Mouse (Mus musculus): ENCODE results near the gene Tmem102. TPM values are rescaled to one million over a fixed set of nuclear protein-coding genes. Genes with fewer than 3 reads are reported as not detected.

Gene Tmem102
- polyA plus RNA-seq, 1 experiment = 0.32 TPM

- TF ChIP-seq CEBPB (IDR thresholded peaks at IDR 0.05; ENCODE audit: low read depth) (no peak), CTCF (IDR thresholded peaks at IDR 0.05; ENCODE audit: control insufficient read depth, insufficient read depth, insufficient read length) (no peak), USF1 (IDR thresholded peaks at IDR 0.05; ENCODE audit: low read depth) (no peak), FOSL1 (IDR thresholded peaks at IDR 0.05; ENCODE audit: insufficient read depth, low read length, poor library complexity, severe bottlenecking) (no peak), MYOD1 (IDR thresholded peaks at IDR 0.05; ENCODE audit: control insufficient read depth, insufficient read length, low read depth) (no peak), MYOG (IDR thresholded peaks at IDR 0.05; ENCODE audit: control insufficient read depth, extremely low read depth, insufficient read length) (no peak), MAX (IDR thresholded peaks at IDR 0.05) (no peak)
- Histone ChIP-seq H3K36me3 (ENCODE audit: control insufficient read depth, insufficient read depth) (peaks cover 5% of the 10 kb centered on the region), H3K79me3 (ENCODE audit: low read depth) (no peaks in the 10 kb centered on the region), H3K79me2 (ENCODE audit: control insufficient read depth, insufficient read depth) (no peaks in the 10 kb centered on the region), H3K4me3 (ENCODE audit: insufficient read depth, poor library complexity, severe bottlenecking) (no peak overlapping the region), H3K27me3 (ENCODE audit: control insufficient read depth, insufficient read depth, insufficient read length) (no peaks in the 10 kb centered on the region), H3ac (ENCODE audit: control insufficient read depth, insufficient read length, low read depth) (no peak overlapping the region)
These were observed 27.7 kb downstream of the Tmem102 start for GRCm38 (mm10) chr11:69777504-69778257.

DNA sequence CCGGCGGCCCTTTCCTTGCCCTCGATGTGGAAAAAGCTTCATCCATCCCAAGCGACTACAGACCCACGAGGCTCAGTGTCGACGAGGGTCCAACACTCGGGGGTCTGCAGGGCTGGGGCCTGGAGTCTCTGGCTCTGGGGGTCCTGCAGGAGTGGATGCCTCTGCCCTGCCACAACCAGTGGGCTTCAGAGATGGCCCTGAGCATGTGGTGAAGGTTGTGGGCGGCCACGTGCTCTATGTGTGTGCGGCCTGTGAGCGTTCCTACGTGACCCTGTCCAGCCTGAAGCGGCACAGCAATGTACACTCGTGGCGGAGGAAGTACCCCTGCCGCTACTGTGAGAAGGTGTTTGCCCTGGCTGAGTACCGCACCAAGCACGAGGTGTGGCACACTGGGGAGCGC, 28.9 kb downstream of the Tmem102 start:
- no peak for TF ChIP-seq MYOD1 (IDR thresholded peaks at IDR 0.05; ENCODE audit: control insufficient read depth, insufficient read length, low read depth)
- TF ChIP-seq MYOG (IDR thresholded peaks at IDR 0.05; ENCODE audit: control insufficient read depth, extremely low read depth, insufficient read length) = no peak
- TF ChIP-seq MAX (IDR thresholded peaks at IDR 0.05) = no peak
- TF ChIP-seq CEBPB (IDR thresholded peaks at IDR 0.05; ENCODE audit: low read depth) = no peak
- no peak for TF ChIP-seq FOSL1 (IDR thresholded peaks at IDR 0.05; ENCODE audit: insufficient read depth, low read length, poor library complexity, severe bottlenecking)
- TF ChIP-seq USF1 (IDR thresholded peaks at IDR 0.05; ENCODE audit: low read depth) = no peak
- no peak for TF ChIP-seq CTCF (IDR thresholded peaks at IDR 0.05; ENCODE audit: control insufficient read depth, insufficient read depth, insufficient read length)
- Histone ChIP-seq H3K36me3 (ENCODE audit: control insufficient read depth, insufficient read depth) (no peaks in the 10 kb centered on the region), H3K27me3 (ENCODE audit: control insufficient read depth, insufficient read depth, insufficient read length) (no peaks in the 10 kb centered on the region)

GRCm38 (mm10) chr11:69775716-69776115, 29.7 kb downstream of the Tmem102 start:
- no peaks in the 10 kb centered on the region for H3K27me3 ChIP-seq (ENCODE audit: control insufficient read depth, insufficient read depth, insufficient read length)
- H3ac ChIP-seq (ENCODE audit: control insufficient read depth, insufficient read length, low read depth) = no peak overlapping the region
- TF ChIP-seq MYOD1 (IDR thresholded peaks at IDR 0.05; ENCODE audit: control insufficient read depth, insufficient read length, low read depth) = no peak
- no peak for TF ChIP-seq MAX (IDR thresholded peaks at IDR 0.05)
- no peak for TF ChIP-seq CEBPB (IDR thresholded peaks at IDR 0.05; ENCODE audit: low read depth)
- no peak for TF ChIP-seq USF1 (IDR thresholded peaks at IDR 0.05; ENCODE audit: low read depth)
- no peak for TF ChIP-seq CTCF (IDR thresholded peaks at IDR 0.05; ENCODE audit: control insufficient read depth, insufficient read depth, insufficient read length)
- TF ChIP-seq FOSL1 (IDR thresholded peaks at IDR 0.05; ENCODE audit: insufficient read depth, low read length, poor library complexity, severe bottlenecking) = no peak
- TF ChIP-seq MYOG (IDR thresholded peaks at IDR 0.05; ENCODE audit: control insufficient read depth, extremely low read depth, insufficient read length) = no peak
- no peaks in the 10 kb centered on the region for H3K36me3 ChIP-seq (ENCODE audit: control insufficient read depth, insufficient read depth)
- no peaks in the 10 kb centered on the region for H3K79me3 ChIP-seq (ENCODE audit: low read depth)
- H3K4me3 ChIP-seq (ENCODE audit: insufficient read depth, poor library complexity, severe bottlenecking) = no peak overlapping the region
- no peaks in the 10 kb centered on the region for H3K79me2 ChIP-seq (ENCODE audit: control insufficient read depth, insufficient read depth)

More for the DNA sequence above, 28.9 kb downstream of the Tmem102 start:
- Histone ChIP-seq H3ac (ENCODE audit: control insufficient read depth, insufficient read length, low read depth) (no peak overlapping the region), H3K4me3 (ENCODE audit: insufficient read depth, poor library complexity, severe bottlenecking) (no peak overlapping the region), H3K79me2 (ENCODE audit: control insufficient read depth, insufficient read depth) (no peaks in the 10 kb centered on the region), H3K79me3 (ENCODE audit: low read depth) (no peaks in the 10 kb centered on the region)

DNA sequence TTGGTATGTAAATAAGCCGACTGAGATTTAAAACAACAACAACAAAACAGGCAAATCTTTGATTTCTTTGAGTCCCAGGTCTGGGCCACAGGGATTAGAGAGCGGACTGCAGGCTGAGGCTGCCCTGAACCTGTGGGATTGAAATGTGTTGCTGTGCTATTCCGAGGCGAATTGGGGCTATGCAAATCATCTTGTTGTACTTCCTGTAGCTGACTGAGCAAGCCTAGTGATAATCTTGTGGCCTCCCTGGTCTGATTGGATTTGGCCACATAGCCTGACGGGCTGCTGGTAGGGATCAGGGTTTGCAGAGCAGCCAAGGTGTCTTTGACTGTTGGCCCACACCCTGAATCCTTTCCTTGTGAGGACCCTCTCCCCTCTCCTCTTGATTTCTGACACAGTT, 30.5 kb downstream of the Tmem102 start:
- no peaks in the 10 kb centered on the region for H3K36me3 ChIP-seq (ENCODE audit: control insufficient read depth, insufficient read depth)
- no peaks in the 10 kb centered on the region for H3K79me2 ChIP-seq (ENCODE audit: control insufficient read depth, insufficient read depth)
- H3ac ChIP-seq (ENCODE audit: control insufficient read depth, insufficient read length, low read depth) = no peak overlapping the region
- no peaks in the 10 kb centered on the region for H3K27me3 ChIP-seq (ENCODE audit: control insufficient read depth, insufficient read depth, insufficient read length)
- H3K4me3 ChIP-seq (ENCODE audit: insufficient read depth, poor library complexity, severe bottlenecking) = no peak overlapping the region
- TF ChIP-seq CTCF (IDR thresholded peaks at IDR 0.05; ENCODE audit: control insufficient read depth, insufficient read depth, insufficient read length) = no peak
- no peak for TF ChIP-seq CEBPB (IDR thresholded peaks at IDR 0.05; ENCODE audit: low read depth)
- no peak for TF ChIP-seq MYOG (IDR thresholded peaks at IDR 0.05; ENCODE audit: control insufficient read depth, extremely low read depth, insufficient read length)
- no peak for TF ChIP-seq MAX (IDR thresholded peaks at IDR 0.05)
- no peak for TF ChIP-seq FOSL1 (IDR thresholded peaks at IDR 0.05; ENCODE audit: insufficient read depth, low read length, poor library complexity, severe bottlenecking)
- no peak for TF ChIP-seq MYOD1 (IDR thresholded peaks at IDR 0.05; ENCODE audit: control insufficient read depth, insufficient read length, low read depth)
- no peak for TF ChIP-seq USF1 (IDR thresholded peaks at IDR 0.05; ENCODE audit: low read depth)
- H3K79me3 ChIP-seq (ENCODE audit: low read depth) = no peaks in the 10 kb centered on the region

- Histone ChIP-seq H3K36me3 (ENCODE audit: control insufficient read depth, insufficient read depth) (no peaks in the 10 kb centered on the region), H3K79me2 (ENCODE audit: control insufficient read depth, insufficient read depth) (no peaks in the 10 kb centered on the region), H3K79me3 (ENCODE audit: low read depth) (no peaks in the 10 kb centered on the region), H3ac (ENCODE audit: control insufficient read depth, insufficient read length, low read depth) (no peak overlapping the region), H3K4me3 (ENCODE audit: insufficient read depth, poor library complexity, severe bottlenecking) (no peak overlapping the region), H3K27me3 (ENCODE audit: control insufficient read depth, insufficient read depth, insufficient read length) (no peaks in the 10 kb centered on the region)
- no peak for TF ChIP-seq CEBPB (IDR thresholded peaks at IDR 0.05; ENCODE audit: low read depth)
- no peak for TF ChIP-seq CTCF (IDR thresholded peaks at IDR 0.05; ENCODE audit: control insufficient read depth, insufficient read depth, insufficient read length)
- no peak for TF ChIP-seq MYOD1 (IDR thresholded peaks at IDR 0.05; ENCODE audit: control insufficient read depth, insufficient read length, low read depth)
- TF ChIP-seq USF1 (IDR thresholded peaks at IDR 0.05; ENCODE audit: low read depth) = no peak
These were observed 37.9 kb downstream of the Tmem102 start for GRCm38 (mm10) chr11:69767625-69767909.

Measured in C2C12 (cell line).